Mouse (Mus musculus): Measurements from ENCODE around the gene Gse1.

Gse1 gene

GRCm38 (mm10) chr8:120305800-120306385 lies 77.6 kb downstream of the Gse1 start:
- no peak for DNase-seq

- DNase-seq, result no peak
These were observed 78.8 kb downstream of the Gse1 start for GRCm38 (mm10) chr8:120307103-120307502.

- no peak for DNase-seq
These were observed 79.3 kb downstream of the Gse1 start for GRCm38 (mm10) chr8:120307528-120307927.

GRCm38 (mm10) chr8:120308131-120308530 lies 79.9 kb downstream of the Gse1 start:
- no peak for DNase-seq

- no peak for DNase-seq
These were observed 80.3 kb downstream of the Gse1 start for GRCm38 (mm10) chr8:120308553-120308952.

- DNase-seq, result peak; percentile 58
These were observed 81.1 kb downstream of the Gse1 start for GRCm38 (mm10) chr8:120309326-120309725.

GRCm38 (mm10) chr8:120310063-120310462 lies 81.8 kb downstream of the Gse1 start:
- DNase-seq, result no peak

- DNase-seq, result no peak
These were observed 84.2 kb downstream of the Gse1 start for GRCm38 (mm10) chr8:120312452-120312851.

GRCm38 (mm10) chr8:120313674-120314073 lies 85.4 kb downstream of the Gse1 start:
- no peak for DNase-seq

GRCm38 (mm10) chr8:120314932-120315331 lies 86.7 kb downstream of the Gse1 start:
- DNase-seq, result no peak

GRCm38 (mm10) chr8:120315644-120316043 lies 87.4 kb downstream of the Gse1 start:
- no peak for DNase-seq

GRCm38 (mm10) chr8:120316707-120317106 lies 88.5 kb downstream of the Gse1 start:
- no peak for DNase-seq

- peak; percentile 64 for DNase-seq
These were observed 89.0 kb downstream of the Gse1 start for GRCm38 (mm10) chr8:120317118-120317824.

- DNase-seq, result no peak
These were observed 90.3 kb downstream of the Gse1 start for GRCm38 (mm10) chr8:120318476-120318991.

- DNase-seq, result peak; percentile 66
These were observed 91.2 kb downstream of the Gse1 start for GRCm38 (mm10) chr8:120319449-120319848.

- no peak for DNase-seq
These were observed 91.9 kb downstream of the Gse1 start for GRCm38 (mm10) chr8:120320146-120320545.

GRCm38 (mm10) chr8:120321724-120322123 lies 93.5 kb downstream of the Gse1 start:
- no peak for DNase-seq

- DNase-seq, result no peak
These were observed 94.7 kb downstream of the Gse1 start for GRCm38 (mm10) chr8:120322956-120323448.

- no peak for DNase-seq
These were observed 96.3 kb downstream of the Gse1 start for GRCm38 (mm10) chr8:120324555-120324954.

- DNase-seq, result no peak
These were observed 97.0 kb downstream of the Gse1 start for GRCm38 (mm10) chr8:120325172-120325767.

GRCm38 (mm10) chr8:120327131-120327554 lies 98.9 kb downstream of the Gse1 start:
- no peak for DNase-seq

GRCm38 (mm10) chr8:120328361-120329022 lies 100.2 kb downstream of the Gse1 start:
- no peak for DNase-seq

Data from right cerebral cortex, postnatal 4 days (tissue).